Mouse (Mus musculus): ENCODE measurements at regions not wholly inside any gene's neighbourhood (a gene's known extent, or its start where the extent isn't known, plus 50 kb on each side); places are given as distances from the start of the nearest gene placed in this dataset.

DNA sequence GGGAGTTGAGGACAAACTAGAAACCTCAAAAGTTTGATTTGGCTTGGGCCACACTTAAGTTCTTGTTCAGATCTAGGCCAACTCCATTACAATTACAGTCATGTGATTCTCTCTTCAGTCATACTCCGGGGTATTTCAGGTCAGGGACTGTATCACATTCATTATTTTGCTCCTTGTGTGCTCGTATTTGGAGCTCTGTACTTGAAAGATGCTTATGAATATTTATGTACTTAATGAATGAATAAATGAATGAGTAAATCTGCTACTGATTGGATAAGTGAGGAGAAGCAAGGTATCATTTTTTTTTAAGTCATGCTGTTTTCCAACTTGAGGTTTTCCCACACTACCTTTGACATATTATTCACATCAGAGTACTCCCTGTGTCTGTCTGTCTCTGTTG is 69.4 kb upstream of the Hs3st1 start:
- TF ChIP-seq CTCF (IDR thresholded peaks at IDR 0.05; ENCODE audit: low read depth, low read length) = no peak
- TF ChIP-seq POLR2A (IDR thresholded peaks at IDR 0.05; ENCODE audit: insufficient read depth, low read length) = no peak
- TF ChIP-seq EP300 (IDR thresholded peaks at IDR 0.05; ENCODE audit: insufficient read depth, low read depth, low read length) = no peak

All from ES-Bruce4 (cell line).